Mouse (Mus musculus) E14TG2a.4 (cell line): ENCODE measurements around the gene Asphd2.

Experiments used
- CTCF ChIP-seq: conservative IDR thresholded peaks from 2 replicates; pipeline ENCODE4 v1.5.1; 2014; ENCODE audit warnings: low read length
- NANOG ChIP-seq: IDR thresholded peaks from 2 replicates; pipeline ENCODE4 v1.6.1; 2014; ENCODE audit warnings: borderline replicate concordance, low read length, mixed read lengths
- POU5F1 ChIP-seq: IDR thresholded peaks from 2 replicates; pipeline ENCODE4 v1.6.1; 2014; ENCODE audit warnings: low read length, borderline replicate concordance

DNA sequence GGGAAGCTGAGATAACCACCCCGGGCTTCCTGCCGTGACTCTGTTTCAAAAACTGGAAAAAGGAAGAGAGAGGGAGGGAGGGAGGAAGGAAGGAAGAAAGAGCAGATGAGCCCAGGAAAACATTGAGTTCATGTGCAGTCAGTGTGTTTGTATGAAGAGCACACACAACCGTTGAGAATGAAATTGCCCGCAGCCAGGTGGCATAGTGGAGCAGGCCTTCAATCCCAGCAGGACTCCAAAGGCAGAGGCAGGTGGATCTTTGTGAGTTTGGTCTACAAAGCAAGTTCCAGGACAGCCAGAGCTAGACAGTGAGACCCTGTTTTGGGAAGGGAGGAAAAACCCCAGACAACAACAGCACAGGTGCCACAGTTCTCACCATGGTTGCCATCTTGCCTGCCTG lies 27.3 kb downstream of the Asphd2 start:
- TF ChIP-seq CTCF (no peak), POU5F1 (no peak), NANOG (no peak)
